Mouse (Mus musculus) right cerebral cortex, postnatal 36 days (tissue): ENCODE results near the gene Bub1.
A peak's percentile ranks its signal among the peaks of the same experiment; 100 is the strongest.

Experiments used
- DNase-seq, 2 experiments: peaks; one replicate each; pipeline ENCODE4 v3.0.0; 2022; ENCODE audit warnings: low spot score in 2 of 2, mixed read lengths in 1 of 2

The Bub1 gene

GRCm38 (mm10) chr2:127831401-127832102 lies at the start of gene Bub1:
TSS of gene Bub1 (minus strand) at chr2:127831865.
- peak; percentile 88 to 90 for DNase-seq

- no peak for DNase-seq
These were observed 49.4 kb upstream of the Bub1 start for GRCm38 (mm10) chr2:127881063-127881462.

GRCm38 (mm10) chr2:127864381-127864780 lies 32.7 kb upstream of the Bub1 start:
- DNase-seq: no peak

GRCm38 (mm10) chr2:127854332-127854991 lies 22.8 kb upstream of the Bub1 start:
- peak; percentile 8 to 17 for DNase-seq

- no peak for DNase-seq
These were observed 18.7 kb upstream of the Bub1 start for GRCm38 (mm10) chr2:127850371-127850770.

GRCm38 (mm10) chr2:127846571-127846970 lies 14.9 kb upstream of the Bub1 start:
- DNase-seq: no peak

GRCm38 (mm10) chr2:127846008-127846407 lies 14.3 kb upstream of the Bub1 start:
- DNase-seq: no peak

- DNase-seq: no peak
These were observed 13.8 kb upstream of the Bub1 start for GRCm38 (mm10) chr2:127845346-127845982.

GRCm38 (mm10) chr2:127842421-127842820 lies 10.8 kb upstream of the Bub1 start:
- DNase-seq: no peak

GRCm38 (mm10) chr2:127841402-127841801 lies 9.7 kb upstream of the Bub1 start:
- DNase-seq: no peak

GRCm38 (mm10) chr2:127839425-127839824 lies 7.8 kb upstream of the Bub1 start:
- DNase-seq: no peak

GRCm38 (mm10) chr2:127838576-127838975 lies 6.9 kb upstream of the Bub1 start, which contains the start of gene Acoxl:
TSS of gene Acoxl (plus strand) at chr2:127838876.
- DNase-seq: no peak

- no peak for DNase-seq
These were observed 1.1 kb upstream of the Bub1 start for GRCm38 (mm10) chr2:127832833-127833190.

GRCm38 (mm10) chr2:127832103-127832832 lies 603 bp upstream of the Bub1 start:
- no peak for DNase-seq

GRCm38 (mm10) chr2:127791919-127792603 lies 39.6 kb downstream of the Bub1 start, which contains the start of gene Mtln:
TSS of gene Mtln (minus strand) at chr2:127792488.
- DNase-seq: peak; percentile 89

GRCm38 (mm10) chr2:127789651-127790270 lies 41.9 kb downstream of the Bub1 start:
- no peak for DNase-seq

- no peak for DNase-seq
These were observed 42.5 kb downstream of the Bub1 start for GRCm38 (mm10) chr2:127789138-127789537.

- peak; percentile 74 to 84 for DNase-seq
These were observed 43.1 kb downstream of the Bub1 start, which contains the start of gene Nphp1 for GRCm38 (mm10) chr2:127788440-127789116. TSS of gene Nphp1 (minus strand) at chr2:127788897.

GRCm38 (mm10) chr2:127787226-127787625 lies 44.4 kb downstream of the Bub1 start:
- no peak for DNase-seq

- no peak for DNase-seq
These were observed 53.2 kb downstream of the Bub1 start for GRCm38 (mm10) chr2:127778451-127778850.
